Mouse (Mus musculus): Measurements from ENCODE around the gene Pard6a. TPM values are rescaled to one million over a fixed set of nuclear protein-coding genes. Genes with fewer than 3 reads are reported as not detected.

The Pard6a gene
- polyA plus RNA-seq, 1 experiment: 0.73 TPM

DNA sequence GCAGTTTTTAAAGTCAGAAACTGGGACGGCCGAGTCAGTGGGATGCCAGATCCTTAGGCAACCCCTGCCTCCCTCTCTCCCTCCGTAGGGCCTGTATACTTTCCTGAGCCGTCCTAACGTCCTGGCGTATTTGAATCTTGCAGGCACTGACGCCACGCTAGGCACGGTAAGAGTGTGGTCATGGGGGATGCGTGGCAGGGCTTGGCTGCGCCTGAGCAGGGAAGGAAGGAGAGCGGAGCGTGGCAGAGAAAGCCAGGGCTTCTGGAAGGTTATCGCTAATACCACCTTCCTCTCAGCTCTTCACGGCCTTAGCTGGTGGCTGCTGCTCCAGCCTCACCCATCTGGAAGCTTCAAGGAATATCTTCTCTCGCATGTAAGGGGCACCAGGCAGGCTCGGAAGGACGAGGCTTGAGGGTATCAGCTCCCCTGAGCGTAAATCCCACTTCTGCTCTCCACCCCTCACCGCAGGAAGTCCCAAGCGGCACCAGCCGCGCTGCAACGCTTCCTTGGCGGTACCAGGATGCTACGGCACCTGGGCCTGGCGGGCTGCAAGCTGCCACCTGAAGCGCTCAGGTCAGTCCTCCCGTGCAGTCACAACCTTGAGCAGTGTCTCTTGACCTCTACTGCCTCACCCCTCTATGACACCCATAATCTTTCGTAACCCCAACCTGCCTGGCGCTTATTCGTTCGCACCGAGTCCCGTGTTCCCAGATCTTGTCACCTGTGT lies 11.5 kb upstream of the Pard6a start:
- no peak overlapping the region for H3K4me3 ChIP-seq (replicated peaks)
- TF ChIP-seq TAL1 (IDR thresholded peaks at IDR 0.05; ENCODE audit: low read length) (no peak), GATA1 (IDR thresholded peaks at IDR 0.05; ENCODE audit: low read length) (no peak)
- peaks cover 27% of the 10 kb centered on the region for H3K4me1 ChIP-seq (ENCODE audit: control insufficient read depth)
- peaks cover 8% of the 10 kb centered on the region for H3K36me3 ChIP-seq (ENCODE audit: control insufficient read depth)
- no peaks in the 10 kb centered on the region for H3K9me3 ChIP-seq (ENCODE audit: control insufficient read depth, low read length)
- peaks cover 13% of the 10 kb centered on the region for H3K27me3 ChIP-seq (ENCODE audit: control insufficient read depth)

DNA sequence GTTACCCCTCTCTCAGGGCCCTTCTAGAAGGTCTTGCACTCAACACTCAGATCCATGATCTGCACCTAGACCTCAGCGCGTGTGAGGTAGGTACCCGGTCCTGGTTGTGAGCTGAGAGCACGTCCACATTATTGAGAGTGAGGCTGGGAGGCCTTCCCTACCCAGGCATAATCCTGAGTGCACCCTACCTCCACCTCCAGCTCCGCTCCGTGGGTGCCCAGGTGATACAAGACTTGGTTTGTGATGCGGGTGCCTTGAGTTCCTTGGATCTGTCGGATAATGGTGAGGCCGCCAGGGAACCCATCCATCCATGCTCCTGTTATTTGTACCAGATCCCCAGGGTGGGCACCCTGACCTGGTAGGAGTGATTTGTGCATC lies 11.0 kb upstream of the Pard6a start:
- Histone ChIP-seq H3K9me3 (ENCODE audit: control insufficient read depth, low read length) (no peaks in the 10 kb centered on the region), H3K4me1 (ENCODE audit: control insufficient read depth) (peaks cover 30% of the 10 kb centered on the region), H3K4me3 (replicated peaks) (no peak overlapping the region), H3K27me3 (ENCODE audit: control insufficient read depth) (peaks cover 17% of the 10 kb centered on the region), H3K36me3 (ENCODE audit: control insufficient read depth) (peaks cover 11% of the 10 kb centered on the region)
- TF ChIP-seq GATA1 (IDR thresholded peaks at IDR 0.05; ENCODE audit: low read length): no peak
- TF ChIP-seq TAL1 (IDR thresholded peaks at IDR 0.05; ENCODE audit: low read length): no peak

GRCm38 (mm10) chr8:105690978-105691377 lies 10.0 kb upstream of the Pard6a start:
- Histone ChIP-seq H3K4me1 (ENCODE audit: control insufficient read depth) (peaks cover 28% of the 10 kb centered on the region), H3K36me3 (ENCODE audit: control insufficient read depth) (peaks cover 17% of the 10 kb centered on the region), H3K4me3 (replicated peaks) (no peak overlapping the region), H3K27me3 (ENCODE audit: control insufficient read depth) (peaks cover 17% of the 10 kb centered on the region), H3K9me3 (ENCODE audit: control insufficient read depth, low read length) (no peaks in the 10 kb centered on the region)
- TF ChIP-seq GATA1 (IDR thresholded peaks at IDR 0.05; ENCODE audit: low read length) (no peak), TAL1 (IDR thresholded peaks at IDR 0.05; ENCODE audit: low read length) (no peak)

GRCm38 (mm10) chr8:105692449-105693182 lies 8.3 kb upstream of the Pard6a start:
- Histone ChIP-seq H3K9me3 (ENCODE audit: control insufficient read depth, low read length) (no peaks in the 10 kb centered on the region), H3K36me3 (ENCODE audit: control insufficient read depth) (peaks cover 29% of the 10 kb centered on the region), H3K4me1 (ENCODE audit: control insufficient read depth) (peaks cover 42% of the 10 kb centered on the region), H3K27me3 (ENCODE audit: control insufficient read depth) (peaks cover 17% of the 10 kb centered on the region), H3K4me3 (replicated peaks) (no peak overlapping the region)
- no peak for TF ChIP-seq TAL1 (IDR thresholded peaks at IDR 0.05; ENCODE audit: low read length)
- TF ChIP-seq GATA1 (IDR thresholded peaks at IDR 0.05; ENCODE audit: low read length): no peak

GRCm38 (mm10) chr8:105693648-105694047 lies 7.3 kb upstream of the Pard6a start:
- TF ChIP-seq TAL1 (IDR thresholded peaks at IDR 0.05; ENCODE audit: low read length): no peak
- no peak for TF ChIP-seq GATA1 (IDR thresholded peaks at IDR 0.05; ENCODE audit: low read length)
- Histone ChIP-seq H3K36me3 (ENCODE audit: control insufficient read depth) (peaks cover 40% of the 10 kb centered on the region), H3K4me3 (replicated peaks) (peak overlapping the region; percentile 33), H3K4me1 (ENCODE audit: control insufficient read depth) (peaks cover 37% of the 10 kb centered on the region), H3K9me3 (ENCODE audit: control insufficient read depth, low read length) (no peaks in the 10 kb centered on the region), H3K27me3 (ENCODE audit: control insufficient read depth) (peaks cover 17% of the 10 kb centered on the region)

- H3K4me3 ChIP-seq (replicated peaks): peak overlapping the region; percentile 33
- peaks cover 16% of the 10 kb centered on the region for H3K27me3 ChIP-seq (ENCODE audit: control insufficient read depth)
- peaks cover 43% of the 10 kb centered on the region for H3K36me3 ChIP-seq (ENCODE audit: control insufficient read depth)
- H3K4me1 ChIP-seq (ENCODE audit: control insufficient read depth): peaks cover 37% of the 10 kb centered on the region
- TF ChIP-seq GATA1 (IDR thresholded peaks at IDR 0.05; ENCODE audit: low read length): no peak
- TF ChIP-seq TAL1 (IDR thresholded peaks at IDR 0.05; ENCODE audit: low read length): no peak
- H3K9me3 ChIP-seq (ENCODE audit: control insufficient read depth, low read length): no peaks in the 10 kb centered on the region
Measured at GRCm38 (mm10) chr8:105694051-105694799, 6.7 kb upstream of the Pard6a start.

GRCm38 (mm10) chr8:105695080-105695780 lies 5.7 kb upstream of the Pard6a start:
- Histone ChIP-seq H3K27me3 (ENCODE audit: control insufficient read depth) (peaks cover 12% of the 10 kb centered on the region), H3K4me3 (replicated peaks) (no peak overlapping the region), H3K36me3 (ENCODE audit: control insufficient read depth) (peaks cover 50% of the 10 kb centered on the region), H3K4me1 (ENCODE audit: control insufficient read depth) (peaks cover 47% of the 10 kb centered on the region), H3K9me3 (ENCODE audit: control insufficient read depth, low read length) (no peaks in the 10 kb centered on the region)
- TF ChIP-seq TAL1 (IDR thresholded peaks at IDR 0.05; ENCODE audit: low read length) (no peak), GATA1 (IDR thresholded peaks at IDR 0.05; ENCODE audit: low read length) (no peak)

- Histone ChIP-seq H3K4me3 (replicated peaks) (no peak overlapping the region), H3K27me3 (ENCODE audit: control insufficient read depth) (peaks cover 12% of the 10 kb centered on the region), H3K4me1 (ENCODE audit: control insufficient read depth) (peaks cover 63% of the 10 kb centered on the region), H3K9me3 (ENCODE audit: control insufficient read depth, low read length) (no peaks in the 10 kb centered on the region), H3K36me3 (ENCODE audit: control insufficient read depth) (peaks cover 50% of the 10 kb centered on the region)
- no peak for TF ChIP-seq GATA1 (IDR thresholded peaks at IDR 0.05; ENCODE audit: low read length)
- TF ChIP-seq TAL1 (IDR thresholded peaks at IDR 0.05; ENCODE audit: low read length): no peak
Measured at GRCm38 (mm10) chr8:105697196-105697780, 3.7 kb upstream of the Pard6a start.

Measured in erythroblast, embryonic 14.5 days (primary cell).